ENCODE assay signal across 8 mouse cellular contexts in genomic region chr9:73103159-73103879, GRCm38 (mm10). TPM values are rescaled to one million over a fixed set of nuclear protein-coding genes. Genes with fewer than 3 reads are reported as not detected.
DNase-seq lines count a peak whose midpoint lies in the region; ATAC-seq lines count a peak whose summit lies in the region.

No protein-coding gene starts in this region.

- WGBS in embryonic facial prominence, embryonic 10.5 days, result 6% methylated on average over 60 of the region's 60 CpGs
- WGBS in heart, embryonic 11.5 days (ENCODE audit: insufficient replicate concordance), result 4% methylated on average over 60 of the region's 60 CpGs
- WGBS in lung, embryonic 16.5 days, result 4% methylated on average over 50 of the region's 60 CpGs

- no peaks in the 10 kb centered on the region for H3K9me3 ChIP-seq in embryonic facial prominence, embryonic 10.5 days
- no peaks in the 10 kb centered on the region for H3K9me3 ChIP-seq in heart, embryonic 11.5 days (replicated peaks; ENCODE audit: control insufficient read depth, low read length)
- H3K9me3 ChIP-seq in lung, embryonic 16.5 days (ENCODE audit: control insufficient read depth, low read length), result no peaks in the 10 kb centered on the region

- no peaks in the 10 kb centered on the region for H3K36me3 ChIP-seq in embryonic facial prominence, embryonic 10.5 days (replicated peaks)
- no peaks in the 10 kb centered on the region for H3K36me3 ChIP-seq in heart, embryonic 11.5 days (ENCODE audit: control insufficient read depth, insufficient read depth, low read length)
- no peaks in the 10 kb centered on the region for H3K36me3 ChIP-seq in lung, embryonic 16.5 days (ENCODE audit: control insufficient read depth, insufficient read depth, low read length)

- H3K27ac ChIP-seq in embryonic facial prominence, embryonic 10.5 days (replicated peaks), result peak overlapping the region; percentile 83
- no peak overlapping the region for H3K27ac ChIP-seq in heart, embryonic 11.5 days (ENCODE audit: low read depth, low read length)
- H3K27ac ChIP-seq in lung, embryonic 16.5 days (ENCODE audit: low read length), result no peak overlapping the region

- DNase-seq in right cerebral cortex, postnatal 14 days, result peak; percentile 33
- no peak for DNase-seq in right cerebral cortex, postnatal 36 days (ENCODE audit: low spot score in 2 of 2)
- peak; percentile 73 for DNase-seq in embryonic facial prominence, embryonic 10.5 days (ENCODE audit: low spot score)
- DNase-seq in kidney, adult 8-10 months, result peak; percentile 22 to 26
- DNase-seq in retina, embryonic 14.5 days (ENCODE audit: low spot score), result peak; percentile 63
- DNase-seq in thymus, postnatal 14 days, result no peak

- H3K4me2 ChIP-seq in heart, embryonic 11.5 days, result peak overlapping the region; percentile 73
- peak overlapping the region; percentile 94 for H3K4me2 ChIP-seq in lung, embryonic 16.5 days (ENCODE audit: low read depth, low read length)

- peaks cover 12% of the 10 kb centered on the region for H3K4me1 ChIP-seq in embryonic facial prominence, embryonic 10.5 days
- 0 out of 2 replicates have a peak, but pooled peaks cover 4% of the 10 kb centered on the region for H3K4me1 ChIP-seq in heart, embryonic 11.5 days (ENCODE audit: control insufficient read depth, insufficient read depth, low read length)
- H3K4me1 ChIP-seq in lung, embryonic 16.5 days (replicated peaks; ENCODE audit: control insufficient read depth, insufficient read depth, low read length), result peaks cover 5% of the 10 kb centered on the region

- peaks cover 57% of the 10 kb centered on the region for H3K27me3 ChIP-seq in embryonic facial prominence, embryonic 10.5 days (replicated peaks; ENCODE audit: low read depth, poor library complexity, severe bottlenecking)
- H3K27me3 ChIP-seq in heart, embryonic 11.5 days (ENCODE audit: control insufficient read depth, insufficient read depth, low read length), result peaks cover 38% of the 10 kb centered on the region
- H3K27me3 ChIP-seq in lung, embryonic 16.5 days (ENCODE audit: control insufficient read depth, insufficient read depth, low read depth, low read length), result peaks cover 20% of the 10 kb centered on the region

- peak overlapping the region; percentile 64 for H3K9ac ChIP-seq in heart, embryonic 11.5 days (ENCODE audit: low read depth, low read length)
- peak overlapping the region; percentile 67 for H3K9ac ChIP-seq in lung, embryonic 16.5 days (ENCODE audit: low read length)

- peak overlapping the region; percentile 64 for H3K4me3 ChIP-seq in embryonic facial prominence, embryonic 10.5 days
- peak overlapping the region; percentile 42 for H3K4me3 ChIP-seq in heart, embryonic 11.5 days (ENCODE audit: low read depth, low read length)
- H3K4me3 ChIP-seq in lung, embryonic 16.5 days (ENCODE audit: low read length), result peak overlapping the region; percentile 49

- ATAC-seq in heart, embryonic 11.5 days (replicated peaks; ENCODE audit: insufficient number of reproducible peaks, low FRiP score, low TSS enrichment), result no peak
- ATAC-seq in lung, embryonic 16.5 days (ENCODE audit: low read depth), result peak; percentile 75

RNA-seq across cellular contexts. Expression of gene Gm20509, which starts 1.0 kb away (rescaled TPM):
- polyA plus RNA-seq in embryonic facial prominence, embryonic 10.5 days (2016; fragmentation: Nextera tagmentation; extraction: Ambion mirVana), result not detected in 2 replicates
- not detected in 2 replicates for polyA plus RNA-seq in heart, embryonic 11.5 days (2014; fragmentation: Nextera tagmentation; extraction: Ambion mirVana)
- polyA plus RNA-seq in lung, embryonic 16.5 days (2015; fragmentation: Nextera tagmentation; extraction: Ambion mirVana), result not detected in 2 replicates

RNA-seq across cellular contexts. Expression of gene Khdc3, which starts 1.7 kb away (rescaled TPM):
- polyA plus RNA-seq in embryonic facial prominence, embryonic 10.5 days (2016; fragmentation: Nextera tagmentation; extraction: Ambion mirVana), result 0.26 TPM in 1 of 2 replicates, not detected in the other
- not detected in 2 replicates for polyA plus RNA-seq in heart, embryonic 11.5 days (2014; fragmentation: Nextera tagmentation; extraction: Ambion mirVana)
- 0.15 TPM in 1 of 2 replicates, not detected in the other for polyA plus RNA-seq in lung, embryonic 16.5 days (2015; fragmentation: Nextera tagmentation; extraction: Ambion mirVana)

RNA-seq across cellular contexts. Expression of gene Rsl24d1, which starts 9.9 kb away (rescaled TPM):
- polyA plus RNA-seq in embryonic facial prominence, embryonic 10.5 days (2016; fragmentation: Nextera tagmentation; extraction: Ambion mirVana), result 162 and 164 TPM in 2 replicates
- 102 and 110 TPM in 2 replicates for polyA plus RNA-seq in heart, embryonic 11.5 days (2014; fragmentation: Nextera tagmentation; extraction: Ambion mirVana)
- polyA plus RNA-seq in lung, embryonic 16.5 days (2015; fragmentation: Nextera tagmentation; extraction: Ambion mirVana), result 88.0 and 91.7 TPM in 2 replicates

RNA-seq across cellular contexts. Expression of gene Rab27a, which starts 58.7 kb away (rescaled TPM):
- 3.0 and 5.3 TPM in 2 replicates for polyA plus RNA-seq in embryonic facial prominence, embryonic 10.5 days (2016; fragmentation: Nextera tagmentation; extraction: Ambion mirVana)
- polyA plus RNA-seq in heart, embryonic 11.5 days (2014; fragmentation: Nextera tagmentation; extraction: Ambion mirVana), result 1.6 and 2.0 TPM in 2 replicates
- 11.1 and 13.2 TPM in 2 replicates for polyA plus RNA-seq in lung, embryonic 16.5 days (2015; fragmentation: Nextera tagmentation; extraction: Ambion mirVana)

Comparison
In these comparisons a context has a peak if more than half of its experiments do, and no peak if none do; other contexts are left out.
1. DNase-seq: peak in right cerebral cortex, postnatal 14 days (single experiment), embryonic facial prominence, embryonic 10.5 days (single experiment), kidney, adult 8-10 months (2 of 2) and retina, embryonic 14.5 days (single experiment); none in right cerebral cortex, postnatal 36 days (0 of 2) and thymus, postnatal 14 days (single experiment).
2. Peak in every context shown above with its lines, with median percentiles within 50 percentile points of each other: H3K4me3 ChIP-seq.